29 mouse cellular contexts compared by ENCODE assay signal in genomic region chr5:30613242-30613641, GRCm38 (mm10). TPM values are rescaled to one million over a fixed set of nuclear protein-coding genes. Genes with fewer than 3 reads are reported as not detected.
A peak's percentile ranks its signal among the peaks of the same experiment; 100 is the strongest.
DNase-seq lines count a peak whose midpoint lies in the region; ATAC-seq and TF ChIP-seq lines count a peak whose summit lies in the region.
"Had no signal": no experiment of that assay in that cellular context is flagged by ENCODE, and none has a peak within 500 bp of the region (broad histone marks: within the 10 kb centered on the region; RNA-seq: fewer than 3 reads in every experiment).

No protein-coding gene starts in this region.

- peaks cover 52% of the 10 kb centered on the region for H3K4me1 ChIP-seq in heart, embryonic 11.5 days (ENCODE audit: control insufficient read depth, insufficient read depth, low read length)
- H3K4me1 ChIP-seq in heart, embryonic 16.5 days (ENCODE audit: control insufficient read depth, insufficient read depth, low read length) = peaks cover 46% of the 10 kb centered on the region
- H3K4me1 ChIP-seq in ES-Bruce4 (ENCODE audit: control insufficient read depth, insufficient read depth, low read length) = peaks cover 14% of the 10 kb centered on the region
- H3K4me1 ChIP-seq in intestine, embryonic 16.5 days (ENCODE audit: control insufficient read depth, insufficient read depth, low read length) = peaks cover 40% of the 10 kb centered on the region

- no peak for TF ChIP-seq CTCF in ES-Bruce4 (IDR thresholded peaks at IDR 0.05; ENCODE audit: low read depth, low read length)

- DNase-seq in heart, adult 9 months (ENCODE audit: low spot score in 2 of 2) = no peak
- no peak for DNase-seq in heart, adult 18-20 months
- no peak for DNase-seq in cerebellum, postnatal 4 days (ENCODE audit: low spot score in 2 of 2)
- no peak for DNase-seq in left cerebral cortex, postnatal 25 days (ENCODE audit: low spot score in 2 of 2)
- DNase-seq: adrenal gland, postnatal 14 days; cerebellum, adult 11-12 months; cerebellum, adult 9-11 months; gastrocnemius, postnatal 10 days; kidney, adult 18-20 months; kidney, postnatal 25 days; lung, postnatal 10 days; midbrain, embryonic 14.5 days; retina, postnatal 1 day; right cerebral cortex, postnatal 14 days; thymus, adult 2 months; thymus, postnatal 36 days had no signal

- no peak for TF ChIP-seq EP300 in ES-Bruce4 (IDR thresholded peaks at IDR 0.05; ENCODE audit: insufficient read depth, low read depth, low read length)

- WGBS in heart, embryonic 11.5 days (ENCODE audit: insufficient replicate concordance) = 83% methylated on average over 8 of the region's 8 CpGs
- 83% methylated on average over 8 of the region's 8 CpGs for WGBS in heart, embryonic 16.5 days
- 56% methylated on average over 8 of the region's 8 CpGs for WGBS in intestine, embryonic 16.5 days

- H3K9ac ChIP-seq in heart, embryonic 11.5 days (ENCODE audit: low read depth, low read length) = no peak overlapping the region
- no peak overlapping the region for H3K9ac ChIP-seq in heart, embryonic 16.5 days (ENCODE audit: low read length)
- H3K9ac ChIP-seq in ES-Bruce4 (ENCODE audit: low read depth, poor library complexity, severe bottlenecking) = no peak overlapping the region
- H3K9ac ChIP-seq in intestine, embryonic 16.5 days (ENCODE audit: low read depth, low read length) = no peak overlapping the region
- H3K9ac ChIP-seq: hindbrain, embryonic 12.5 days; kidney, embryonic 15.5 days; limb, embryonic 13.5 days; neural tube, embryonic 15.5 days had no signal

- H3K27ac ChIP-seq in heart, embryonic 11.5 days (ENCODE audit: low read depth, low read length) = peak overlapping the region; percentile 80
- H3K27ac ChIP-seq in heart, embryonic 16.5 days (ENCODE audit: low read length) = peak overlapping the region; percentile 92
- peak overlapping the region; percentile 77; the same call in 1 of the 2 replicates for H3K27ac ChIP-seq in ES-Bruce4 (ENCODE audit: insufficient read depth, low read length)
- H3K27ac ChIP-seq in intestine, embryonic 16.5 days (ENCODE audit: low read length) = peak overlapping the region; percentile 47
- H3K27ac ChIP-seq: hindbrain, embryonic 12.5 days; hindbrain, postnatal 0 days; kidney, embryonic 15.5 days; left cerebral cortex, adult 2 months; limb, embryonic 13.5 days; neural tube, embryonic 15.5 days had no signal

- no peak for ATAC-seq in heart, embryonic 11.5 days (replicated peaks; ENCODE audit: insufficient number of reproducible peaks, low FRiP score, low TSS enrichment)
- no peak for ATAC-seq in heart, embryonic 16.5 days (replicated peaks; ENCODE audit: extremely low read depth, insufficient read depth, low FRiP score)
- no peak for ATAC-seq in intestine, embryonic 16.5 days
- ATAC-seq: hindbrain, postnatal 0 days had no signal

- intact Hi-C loops in left cerebral cortex, postnatal 25 days (cut with DNase I) = no loop called here

- H3K4me3 ChIP-seq in heart, embryonic 11.5 days (ENCODE audit: low read depth, low read length) = no peak overlapping the region
- no peak overlapping the region for H3K4me3 ChIP-seq in heart, embryonic 16.5 days (ENCODE audit: low read length)
- H3K4me3 ChIP-seq in ES-Bruce4 (ENCODE audit: low read depth, low read length) = no peak overlapping the region
- no peak overlapping the region for H3K4me3 ChIP-seq in intestine, embryonic 16.5 days (ENCODE audit: low read length)
- H3K4me3 ChIP-seq: erythroblast, embryonic 14.5 days; hindbrain, embryonic 12.5 days; kidney, embryonic 15.5 days; left cerebral cortex, adult 2 months; limb, embryonic 13.5 days; neural tube, embryonic 15.5 days had no signal

- H3K4me2 ChIP-seq in heart, embryonic 11.5 days = no peak overlapping the region
- no peak overlapping the region for H3K4me2 ChIP-seq in heart, embryonic 16.5 days (ENCODE audit: low read depth, low read length)
- H3K4me2 ChIP-seq in intestine, embryonic 16.5 days (ENCODE audit: low read depth, low read length) = no peak overlapping the region
- H3K4me2 ChIP-seq: hindbrain, embryonic 12.5 days; kidney, embryonic 15.5 days; limb, embryonic 13.5 days; liver, embryonic 11.5 days; neural tube, embryonic 15.5 days had no signal

- H3K27me3 ChIP-seq in heart, embryonic 11.5 days (ENCODE audit: control insufficient read depth, insufficient read depth, low read length) = 0 out of 2 replicates have a peak, but pooled peaks cover 2% of the 10 kb centered on the region
- no peaks in the 10 kb centered on the region for H3K27me3 ChIP-seq in heart, embryonic 16.5 days (ENCODE audit: control insufficient read depth, insufficient read depth, low read length)
- no peaks in the 10 kb centered on the region for H3K27me3 ChIP-seq in ES-Bruce4 (ENCODE audit: control insufficient read depth, insufficient read depth, low read length, poor library complexity, severe bottlenecking)
- H3K27me3 ChIP-seq in intestine, embryonic 16.5 days (replicated peaks; ENCODE audit: control insufficient read depth, insufficient read depth, low read length) = no peaks in the 10 kb centered on the region
- H3K27me3 ChIP-seq: kidney, embryonic 15.5 days had no signal

- H3K9me3 ChIP-seq in heart, embryonic 11.5 days (replicated peaks; ENCODE audit: control insufficient read depth, low read length) = no peaks in the 10 kb centered on the region
- no peaks in the 10 kb centered on the region for H3K9me3 ChIP-seq in heart, embryonic 16.5 days (replicated peaks; ENCODE audit: control insufficient read depth, low read length)
- H3K9me3 ChIP-seq in ES-Bruce4 (replicated peaks; ENCODE audit: control insufficient read depth, insufficient read depth, low read length, poor library complexity, severe bottlenecking) = no peaks in the 10 kb centered on the region
- H3K9me3 ChIP-seq in intestine, embryonic 16.5 days (ENCODE audit: control insufficient read depth, low read length) = no peaks in the 10 kb centered on the region
- H3K9me3 ChIP-seq: hindbrain, embryonic 12.5 days; kidney, embryonic 15.5 days; limb, embryonic 13.5 days; neural tube, embryonic 15.5 days had no signal

- no peak for TF ChIP-seq POLR2A in ES-Bruce4 (IDR thresholded peaks at IDR 0.05; ENCODE audit: insufficient read depth, low read length)

- H3K36me3 ChIP-seq in heart, embryonic 11.5 days (ENCODE audit: control insufficient read depth, insufficient read depth, low read length) = no peaks in the 10 kb centered on the region
- no peaks in the 10 kb centered on the region for H3K36me3 ChIP-seq in heart, embryonic 16.5 days (ENCODE audit: control insufficient read depth, insufficient read depth)
- no peaks in the 10 kb centered on the region for H3K36me3 ChIP-seq in ES-Bruce4 (ENCODE audit: control insufficient read depth, insufficient read depth, low read length, poor library complexity, severe bottlenecking)
- no peaks in the 10 kb centered on the region for H3K36me3 ChIP-seq in intestine, embryonic 16.5 days (ENCODE audit: control insufficient read depth, insufficient read depth, low read length)
- H3K36me3 ChIP-seq: hindbrain, embryonic 12.5 days; kidney, embryonic 15.5 days; limb, embryonic 13.5 days; neural tube, embryonic 15.5 days had no signal

RNA-seq across cellular contexts. Expression of gene Kcnk3, which starts 25.3 kb away (rescaled TPM):
- 36.8 and 37.8 TPM in 2 replicates for polyA plus RNA-seq in heart, embryonic 11.5 days (2014; fragmentation: Nextera tagmentation; extraction: Ambion mirVana)
- 15.3 and 19.2 TPM in 2 replicates for polyA plus RNA-seq in heart, embryonic 16.5 days (2015; fragmentation: Nextera tagmentation; extraction: Ambion mirVana)
- 100 to 1,000 TPM; 237 to 244 TPM for total RNA-seq in heart, adult 18-20 months (2021)
- polyA plus RNA-seq in ES-Bruce4 (2011; ENCODE audit: insufficient read depth, insufficient read length, low read depth, missing spikeins) = not detected in 2 replicates
- 8.7 and 12.2 TPM in 2 replicates for polyA plus RNA-seq in intestine, embryonic 16.5 days (2015; fragmentation: Nextera tagmentation; extraction: Ambion mirVana)
- total RNA-seq in left cerebral cortex, postnatal 25 days (2021) = 10 to 100 TPM; 21.3 to 21.6 TPM
- total RNA-seq: common myeloid progenitor, adult 5-6 weeks had no signal
- polyA plus RNA-seq: erythroblast, embryonic 14.5 days had no signal

RNA-seq across cellular contexts. Expression of gene Slc35f6, which starts 34.5 kb away (rescaled TPM):
- polyA plus RNA-seq in heart, embryonic 11.5 days (2014; fragmentation: Nextera tagmentation; extraction: Ambion mirVana) = 21.6 and 22.9 TPM in 2 replicates
- polyA plus RNA-seq in heart, embryonic 16.5 days (2015; fragmentation: Nextera tagmentation; extraction: Ambion mirVana) = 25.6 and 25.7 TPM in 2 replicates
- 10 to 100 TPM; 44.7 to 51.8 TPM for total RNA-seq in heart, adult 18-20 months (2021)
- 14.3 and 17.6 TPM in 2 replicates for polyA plus RNA-seq in ES-Bruce4 (2011; ENCODE audit: insufficient read depth, insufficient read length, low read depth, missing spikeins)
- polyA plus RNA-seq in intestine, embryonic 16.5 days (2015; fragmentation: Nextera tagmentation; extraction: Ambion mirVana) = 50.2 and 56.3 TPM in 2 replicates
- total RNA-seq in left cerebral cortex, postnatal 25 days (2021) = 10 to 100 TPM; 40.5 to 40.9 TPM

RNA-seq across cellular contexts. Expression of gene Cenpa, which starts 53.3 kb away (rescaled TPM):
- polyA plus RNA-seq in heart, embryonic 11.5 days (2014; fragmentation: Nextera tagmentation; extraction: Ambion mirVana) = 296 and 306 TPM in 2 replicates
- polyA plus RNA-seq in heart, embryonic 16.5 days (2015; fragmentation: Nextera tagmentation; extraction: Ambion mirVana) = 210 and 225 TPM in 2 replicates
- 10 to 100 TPM; 58.6 to 66.5 TPM for total RNA-seq in heart, adult 18-20 months (2021)
- polyA plus RNA-seq in ES-Bruce4 (2011; ENCODE audit: insufficient read depth, insufficient read length, low read depth, missing spikeins) = 257 and 258 TPM in 2 replicates
- polyA plus RNA-seq in intestine, embryonic 16.5 days (2015; fragmentation: Nextera tagmentation; extraction: Ambion mirVana) = 166 and 186 TPM in 2 replicates
- total RNA-seq in left cerebral cortex, postnatal 25 days (2021) = 1 to 10 TPM; 6.7 to 8.0 TPM
